Mouse (Mus musculus) midbrain, embryonic 15.5 days (tissue): ENCODE data around the gene Olfr730. TPM values are rescaled to one million over a fixed set of nuclear protein-coding genes. Genes with fewer than 3 reads are reported as not detected.

Experiments used
- ATAC-seq: fragments of 200-750 bp; cut with Nextera tagmentation; replicated peaks from 2 replicates; pipeline ENCODE4 v1.8.0; 2017; ENCODE audit warnings: moderate TSS enrichment
- H3K27ac ChIP-seq: fragments of 300-500 bp; sonication (generic); 2 replicates; pipeline ENCODE4 v1.5.1; 2015; ENCODE audit warnings: mild to moderate bottlenecking, inconsistent platforms
- H3K27me3 ChIP-seq: fragments of 300-500 bp; sonication (generic); replicated peaks from 2 replicates; pipeline ENCODE4 v1.6.1; 2015; ENCODE audit warnings: inconsistent platforms
- H3K36me3 ChIP-seq: fragments of 300-500 bp; sonication (generic); replicated peaks from 2 replicates; pipeline ENCODE4 v1.6.1; 2015; ENCODE audit warnings: inconsistent platforms
- H3K4me1 ChIP-seq: fragments of 300-500 bp; sonication (generic); 2 replicates; pipeline ENCODE4 v1.6.1; 2015; ENCODE audit warnings: inconsistent platforms
- H3K4me2 ChIP-seq: fragments of 300-500 bp; sonication (generic); 2 replicates; pipeline ENCODE4 v1.6.1; 2015; ENCODE audit warnings: inconsistent platforms, mild to moderate bottlenecking, moderate library complexity
- H3K4me3 ChIP-seq: fragments of 300-500 bp; sonication (generic); 2 replicates; pipeline ENCODE4 v1.5.1; 2015; ENCODE audit warnings: mild to moderate bottlenecking, inconsistent platforms
- H3K9ac ChIP-seq: fragments of 300-500 bp; sonication (generic); 2 replicates; pipeline ENCODE4 v1.6.1; 2015; ENCODE audit warnings: mild to moderate bottlenecking, inconsistent platforms
- H3K9me3 ChIP-seq: fragments of 300-500 bp; sonication (generic); 2 replicates; pipeline ENCODE4 v1.6.1; 2016; ENCODE audit warnings: inconsistent platforms
- WGBS: fragments of 180-500 bp; shearing (Covaris S2); methylation state at CpG from one replicate; pipeline ENCODE4 v1.1.7; 2015; ENCODE audit warnings: mixed read lengths; 5-methylcytosine and 5-hydroxymethylcytosine counted together
- polyA plus RNA-seq: library from polyadenylated mRNA; unstranded; fragments of >200 nt; fragmentation: Nextera tagmentation; extraction: Ambion mirVana; gene quantifications from 2 replicates; pipeline ENCODE4 v1.2.1, GENCODE M21; 2015

The Olfr730 gene
- not detected in 2 replicates for polyA plus RNA-seq

DNA sequence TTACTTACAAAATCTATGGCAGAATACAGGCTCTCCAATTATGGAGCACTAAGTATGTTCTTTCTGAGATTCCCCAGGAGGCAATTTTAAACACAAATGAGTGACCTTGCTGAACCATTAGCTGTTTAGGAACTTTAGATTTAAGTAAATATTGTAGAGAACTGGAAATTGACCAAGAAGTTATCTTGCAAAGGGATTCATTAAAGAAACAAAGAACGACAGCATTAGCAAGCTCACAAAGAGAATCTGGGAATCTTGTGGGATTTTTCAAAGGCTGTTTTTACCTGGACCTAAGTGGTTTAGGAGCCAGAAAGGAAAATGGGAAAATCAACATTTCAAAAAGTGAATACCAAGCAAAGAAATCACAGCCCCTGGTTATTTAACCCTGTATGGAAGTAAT is at the start of gene Olfr730:
Gene Olfr730, minus strand, starts transcription at position 101 of the 400 bp plus-strand sequence.
- ATAC-seq, result no peak
- 76% methylated on average over 1 of the region's 1 CpGs for WGBS

DNA sequence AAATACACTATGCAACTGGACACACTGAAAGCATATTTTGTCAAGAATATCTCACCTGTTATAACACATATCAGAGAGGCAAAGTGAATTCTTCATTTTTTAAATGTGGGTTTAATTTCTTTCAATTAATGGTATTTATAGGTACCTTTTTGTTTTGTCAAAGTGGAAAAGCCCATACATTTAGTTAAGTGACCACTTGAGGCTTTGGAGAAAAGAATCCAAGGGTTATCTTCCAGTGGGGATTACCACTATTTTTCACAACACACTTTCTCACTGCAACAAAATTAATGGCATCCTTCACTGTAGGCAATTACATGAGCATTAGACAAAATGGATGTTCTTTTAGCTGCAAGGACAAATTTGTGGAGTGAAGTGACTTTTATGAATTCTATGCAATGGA is 35.2 kb downstream of the Olfr730 start, which contains the start of gene Olfr729:
Gene Olfr729, minus strand, starts transcription at position 101 of the 400 bp plus-strand sequence.
- Histone ChIP-seq H3K9ac (no peak within 1 kb of the TSS), H3K4me1 (no peaks in the 10 kb centered on the region), H3K4me2 (no peak within 1 kb of the TSS), H3K4me3 (no peak within 1 kb of the TSS), H3K27ac (no peak within 1 kb of the TSS), H3K27me3 (no peaks in the 10 kb centered on the region), H3K9me3 (no peaks in the 10 kb centered on the region), H3K36me3 (no peaks in the 10 kb centered on the region)
- no peak for ATAC-seq

More for the DNA sequence above, at the start of gene Olfr730:
- Histone ChIP-seq H3K27ac (no peak within 1 kb of the TSS), H3K27me3 (no peaks in the 10 kb centered on the region), H3K4me3 (no peak within 1 kb of the TSS), H3K4me1 (no peaks in the 10 kb centered on the region), H3K36me3 (no peaks in the 10 kb centered on the region), H3K9ac (no peak within 1 kb of the TSS), H3K9me3 (no peaks in the 10 kb centered on the region), H3K4me2 (no peak within 1 kb of the TSS)

DNA sequence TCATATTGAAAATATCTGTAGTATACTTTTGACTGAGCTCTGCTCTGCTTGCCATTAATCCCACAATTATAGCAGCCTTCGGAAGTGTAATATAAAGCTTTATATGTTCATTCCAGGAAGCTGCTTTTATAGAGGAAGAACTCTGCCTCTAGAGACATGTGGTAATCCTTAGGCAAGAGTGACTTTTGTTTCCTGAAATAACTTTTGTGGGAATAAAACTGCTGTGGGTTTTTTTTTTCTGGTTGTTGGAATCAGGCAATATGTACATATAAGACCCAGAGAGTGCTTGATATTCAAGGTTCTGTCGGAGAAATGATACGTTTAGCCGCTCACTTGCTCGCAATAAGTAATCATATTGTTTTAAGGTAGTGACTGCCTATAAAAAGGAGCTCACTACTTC is 45.4 kb downstream of the Olfr730 start, which contains the start of gene Olfr728:
Gene Olfr728, minus strand, starts transcription at position 101 of the 400 bp plus-strand sequence.
- H3K36me3 ChIP-seq, result no peaks in the 10 kb centered on the region
- no peak within 1 kb of the TSS for H3K9ac ChIP-seq
- H3K27me3 ChIP-seq, result no peaks in the 10 kb centered on the region
- 89% methylated on average over 5 of the region's 5 CpGs for WGBS
- no peak within 1 kb of the TSS for H3K4me3 ChIP-seq
- no peak for ATAC-seq
- H3K27ac ChIP-seq, result no peak within 1 kb of the TSS
- no peaks in the 10 kb centered on the region for H3K9me3 ChIP-seq
- H3K4me1 ChIP-seq, result no peaks in the 10 kb centered on the region
- no peak within 1 kb of the TSS for H3K4me2 ChIP-seq

Other genes starting within 250 kb of the Olfr730 start
- not detected in 2 replicates for gene Olfr724, start 224.9 kb downstream of the Olfr730 start, polyA plus RNA-seq
- gene Olfr725, start 147.8 kb downstream of the Olfr730 start, polyA plus RNA-seq, result not detected in 2 replicates
- gene Olfr726, start 97.2 kb downstream of the Olfr730 start, polyA plus RNA-seq, result not detected in 2 replicates
- not detected in 2 replicates for gene Olfr727, start 65.0 kb downstream of the Olfr730 start, polyA plus RNA-seq
- not detected in 2 replicates for gene Olfr728, start 45.5 kb downstream of the Olfr730 start, polyA plus RNA-seq
- not detected in 2 replicates for gene Olfr729, start 35.3 kb downstream of the Olfr730 start, polyA plus RNA-seq
- gene Olfr731, start 53.7 kb upstream of the Olfr730 start, polyA plus RNA-seq, result not detected in 2 replicates
- not detected in 2 replicates for gene Olfr732, start 96.0 kb upstream of the Olfr730 start, polyA plus RNA-seq
- not detected in 2 replicates for gene Olfr733, start 113.3 kb upstream of the Olfr730 start, polyA plus RNA-seq
- gene Olfr734, start 138.6 kb upstream of the Olfr730 start, polyA plus RNA-seq, result not detected in 2 replicates
- gene Olfr735, start 160.7 kb upstream of the Olfr730 start, polyA plus RNA-seq, result not detected in 2 replicates
- gene Tlr11, start 169.7 kb upstream of the Olfr730 start, polyA plus RNA-seq, result not detected in 2 replicates
- gene Olfr736, start 193.0 kb upstream of the Olfr730 start, polyA plus RNA-seq, result not detected in 2 replicates
- gene Olfr738, start 219.4 kb upstream of the Olfr730 start, polyA plus RNA-seq, result not detected in 2 replicates
- not detected in 2 replicates for gene Olfr739, start 230.4 kb upstream of the Olfr730 start, polyA plus RNA-seq